Mouse (Mus musculus) adrenal gland, postnatal 25 days (tissue): ENCODE results near the gene Kctd2. TPM values are rescaled to one million over a fixed set of nuclear protein-coding genes. Genes with fewer than 3 reads are reported as not detected.
"Not testable (repeated sequence)": the region's sequence is repeated elsewhere in the genome, so short reads cannot be mapped to it uniquely, and the experiment has no call there.

ENCODE experiments used
- DNase-seq: peaks from one replicate; pipeline ENCODE4 v3.0.0; 2021; ENCODE audit warnings: mixed read lengths
- long read RNA-seq: library from polyadenylated mRNA; stranded (forward); transcript quantifications from one replicate; pipeline ENCODE4 v2.0.0, GENCODE M21; 2021
- total RNA-seq: library from RNA; stranded (reverse); gene quantifications from 2 replicates; pipeline ENCODE4 v1.2.3, GENCODE M21; 2021

Gene Kctd2
- 59.9 and 72.4 TPM in 2 replicates for total RNA-seq
- long read RNA-seq, transcript Kctd2-201 (6 exons, 1,764 nt): major isoform, 89 of 121 reads
- long read RNA-seq, transcript Kctd2-202 (5 exons, 2,649 nt): minor isoform, 7 of 121 reads
- long read RNA-seq, partial matches to known transcripts: 5 of 121 reads
- long read RNA-seq, other reads (novel, unspliced or antisense): 20 of 121 reads

GRCm38 (mm10) chr11:115419531-115420237 lies at the start of gene Kctd2, which contains the start of gene Atp5h:
TSS of gene Kctd2 (plus strand) at chr11:115420128.
TSS of gene Atp5h (minus strand) at chr11:115419962.
- peak; percentile 95 for DNase-seq

GRCm38 (mm10) chr11:115370368-115370767 lies 49.6 kb upstream of the Kctd2 start:
- DNase-seq: no peak

GRCm38 (mm10) chr11:115371354-115371753 lies 48.6 kb upstream of the Kctd2 start:
- DNase-seq: no peak

GRCm38 (mm10) chr11:115372015-115372414 lies 47.9 kb upstream of the Kctd2 start:
- DNase-seq: no peak

GRCm38 (mm10) chr11:115372737-115373136 lies 47.2 kb upstream of the Kctd2 start:
- DNase-seq: no peak

- DNase-seq: peak; percentile 77
These were observed 45.9 kb upstream of the Kctd2 start for GRCm38 (mm10) chr11:115373805-115374694.

GRCm38 (mm10) chr11:115374695-115375425 lies 45.1 kb upstream of the Kctd2 start:
- peak; percentile 44 for DNase-seq

- DNase-seq: no peak
These were observed 43.2 kb upstream of the Kctd2 start for GRCm38 (mm10) chr11:115376722-115377121.

GRCm38 (mm10) chr11:115377254-115377653 lies 42.7 kb upstream of the Kctd2 start:
- DNase-seq: no peak

- DNase-seq: no peak
These were observed 42.1 kb upstream of the Kctd2 start for GRCm38 (mm10) chr11:115377854-115378253.

- no peak for DNase-seq
These were observed 38.7 kb upstream of the Kctd2 start for GRCm38 (mm10) chr11:115381276-115381675.

- DNase-seq: peak; percentile 93
These were observed 38.0 kb upstream of the Kctd2 start, which contains the start of gene Cdr2l for GRCm38 (mm10) chr11:115381743-115382539. TSS of gene Cdr2l (plus strand) at chr11:115381916.

- no peak for DNase-seq
These were observed 37.0 kb upstream of the Kctd2 start for GRCm38 (mm10) chr11:115382891-115383290.

- DNase-seq: no peak
These were observed 36.0 kb upstream of the Kctd2 start for GRCm38 (mm10) chr11:115383701-115384474.

- peak; percentile 67 for DNase-seq
These were observed 35.3 kb upstream of the Kctd2 start for GRCm38 (mm10) chr11:115384587-115384986.

- DNase-seq: not testable (repeated sequence)
These were observed 33.1 kb upstream of the Kctd2 start for GRCm38 (mm10) chr11:115386859-115387258.

- DNase-seq: no peak
These were observed 28.6 kb upstream of the Kctd2 start for GRCm38 (mm10) chr11:115391358-115391757.

- no peak for DNase-seq
These were observed 26.1 kb upstream of the Kctd2 start for GRCm38 (mm10) chr11:115393721-115394325.

GRCm38 (mm10) chr11:115398085-115398484 lies 21.8 kb upstream of the Kctd2 start:
- no peak for DNase-seq

GRCm38 (mm10) chr11:115400126-115400525 lies 19.8 kb upstream of the Kctd2 start:
- no peak for DNase-seq
